Mouse (Mus musculus): ENCODE data around the gene Gm49380. TPM values are rescaled to one million over a fixed set of nuclear protein-coding genes. Genes with fewer than 3 reads are reported as not detected.
A peak's percentile ranks its signal among the peaks of the same experiment; 100 is the strongest.

Gene Gm49380
- total RNA-seq (2022), result under 1 TPM; 0.11 to 0.47 (median 0.30) TPM

- DNase-seq (ENCODE audit: low spot score), result peak; percentile 98
Observed at GRCm38 (mm10) chr9:44113105-44113789, at the start of gene Gm49380, which contains the start of gene Rnf26. Gene Gm49380, minus strand, starts transcription at chr9:44113500. Gene Rnf26, minus strand, starts transcription at chr9:44113517.

DNA sequence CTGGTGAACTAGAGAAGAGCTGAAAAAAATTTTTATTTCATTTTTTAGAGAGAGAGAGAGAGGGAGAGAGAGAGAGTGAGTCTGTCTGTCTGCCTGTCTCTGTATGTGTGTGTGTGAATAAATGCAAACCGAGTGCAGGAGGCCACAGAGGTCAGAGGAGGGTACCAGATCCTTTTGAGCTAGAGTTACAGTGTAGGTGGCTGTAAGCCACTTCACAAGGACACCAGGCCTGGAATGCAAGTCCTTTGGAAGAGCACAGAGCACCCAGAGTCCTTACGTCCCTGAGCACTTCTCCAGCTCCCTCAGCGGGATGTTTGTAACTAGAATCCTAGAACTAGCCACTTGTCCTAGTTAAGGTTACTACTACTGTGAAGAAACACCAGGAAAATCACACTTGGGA lies 46.6 kb upstream of the Gm49380 start:
- DNase-seq (ENCODE audit: low spot score), result no peak

- DNase-seq (ENCODE audit: low spot score), result no peak
Observed at GRCm38 (mm10) chr9:44147290-44147689, 34.0 kb upstream of the Gm49380 start.

DNA sequence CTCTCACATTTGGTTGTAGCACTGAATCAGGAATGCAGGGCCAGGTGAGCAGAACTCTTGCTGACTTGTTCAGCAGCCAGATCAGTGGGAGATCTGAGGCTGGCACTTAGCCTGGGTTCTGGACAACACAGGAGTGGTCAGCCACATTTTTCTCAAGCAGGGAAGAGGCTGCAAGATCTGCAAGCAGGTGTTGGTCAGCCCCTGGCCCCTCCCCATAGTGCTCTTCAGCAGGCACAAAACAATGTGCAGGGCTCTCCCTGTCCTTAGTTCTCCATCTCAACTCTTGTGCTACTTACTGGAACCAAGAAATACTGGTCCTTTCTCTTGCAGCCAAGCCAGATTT lies 31.4 kb upstream of the Gm49380 start:
- DNase-seq (ENCODE audit: low spot score), result no peak

GRCm38 (mm10) chr9:44144023-44144717 lies 30.9 kb upstream of the Gm49380 start:
- DNase-seq (ENCODE audit: low spot score), result no peak

DNA sequence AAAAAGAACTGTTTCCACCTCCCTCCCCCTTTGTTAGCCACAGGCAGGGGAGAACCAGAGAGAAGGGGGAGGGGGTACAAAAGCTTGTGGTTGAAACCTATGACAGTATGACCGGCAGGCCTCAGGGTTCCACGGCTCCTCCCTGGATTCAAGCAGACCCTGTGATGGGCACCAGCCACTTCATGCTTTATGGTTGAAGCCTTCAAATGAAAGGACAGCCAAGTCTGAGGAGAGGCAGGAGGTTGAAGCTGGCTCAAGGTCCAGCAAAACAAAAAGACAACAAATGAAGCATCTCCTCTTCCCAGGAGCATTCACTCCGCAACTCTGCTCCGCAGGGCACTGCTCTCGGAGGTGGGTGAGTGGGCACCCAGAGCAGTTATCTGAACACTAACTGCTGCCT lies 30.1 kb upstream of the Gm49380 start:
- no peak for DNase-seq (ENCODE audit: low spot score)

- no peak for DNase-seq (ENCODE audit: low spot score)
Observed at GRCm38 (mm10) chr9:44141951-44142350, 28.7 kb upstream of the Gm49380 start.

DNA sequence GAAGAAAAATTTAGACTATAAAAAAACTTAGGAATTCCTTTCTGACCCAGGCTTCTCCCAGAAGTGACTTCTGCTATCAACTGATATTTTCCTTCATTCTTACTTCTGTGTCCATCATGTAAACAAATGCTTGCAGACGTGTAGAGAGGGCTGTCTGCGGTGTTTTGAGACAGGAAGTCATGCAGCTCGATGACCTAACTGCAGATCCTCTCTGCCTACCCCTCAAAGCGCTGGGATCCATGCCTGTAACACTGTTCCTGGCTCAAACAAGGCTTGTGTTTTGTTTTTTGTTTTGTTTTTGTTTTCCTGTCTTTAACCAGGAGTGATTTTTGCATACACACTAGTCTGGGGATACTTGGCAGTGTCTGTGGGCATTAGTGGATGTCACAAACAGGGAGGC lies 24.5 kb upstream of the Gm49380 start:
- no peak for DNase-seq (ENCODE audit: low spot score)

DNA sequence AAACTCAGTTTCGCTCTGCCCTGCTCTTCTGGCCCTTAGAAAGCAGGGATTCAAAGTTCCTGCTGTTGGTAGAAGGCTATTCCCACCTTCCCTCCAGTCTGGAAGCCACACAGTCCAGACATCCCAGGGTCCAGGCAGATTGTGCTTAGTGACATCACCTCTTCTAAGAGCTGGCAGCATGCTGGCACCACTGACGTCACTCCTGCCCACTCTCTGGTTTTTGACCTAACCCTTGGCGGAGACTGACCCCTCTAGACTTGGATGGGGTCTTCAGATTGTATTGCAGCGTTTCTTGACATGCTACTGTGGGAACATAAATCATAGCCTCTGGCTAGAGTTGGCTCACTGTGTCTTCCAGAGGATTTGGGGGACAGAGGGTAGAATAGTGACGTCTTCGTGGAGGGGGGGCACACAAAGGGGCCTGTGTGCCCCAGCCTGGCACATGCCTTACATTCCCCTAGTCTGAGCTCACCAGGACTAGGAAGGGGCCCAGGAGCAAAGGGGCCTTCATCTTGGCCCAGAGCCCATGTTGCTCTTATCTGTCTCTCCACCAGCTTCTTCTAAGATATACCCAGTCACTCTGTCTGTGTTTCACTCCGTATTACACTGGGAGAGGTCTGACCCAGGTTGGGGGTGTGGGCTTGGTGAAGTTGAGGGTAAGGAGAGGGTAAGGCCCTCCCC lies 22.6 kb upstream of the Gm49380 start:
- DNase-seq (ENCODE audit: low spot score), result no peak

DNA sequence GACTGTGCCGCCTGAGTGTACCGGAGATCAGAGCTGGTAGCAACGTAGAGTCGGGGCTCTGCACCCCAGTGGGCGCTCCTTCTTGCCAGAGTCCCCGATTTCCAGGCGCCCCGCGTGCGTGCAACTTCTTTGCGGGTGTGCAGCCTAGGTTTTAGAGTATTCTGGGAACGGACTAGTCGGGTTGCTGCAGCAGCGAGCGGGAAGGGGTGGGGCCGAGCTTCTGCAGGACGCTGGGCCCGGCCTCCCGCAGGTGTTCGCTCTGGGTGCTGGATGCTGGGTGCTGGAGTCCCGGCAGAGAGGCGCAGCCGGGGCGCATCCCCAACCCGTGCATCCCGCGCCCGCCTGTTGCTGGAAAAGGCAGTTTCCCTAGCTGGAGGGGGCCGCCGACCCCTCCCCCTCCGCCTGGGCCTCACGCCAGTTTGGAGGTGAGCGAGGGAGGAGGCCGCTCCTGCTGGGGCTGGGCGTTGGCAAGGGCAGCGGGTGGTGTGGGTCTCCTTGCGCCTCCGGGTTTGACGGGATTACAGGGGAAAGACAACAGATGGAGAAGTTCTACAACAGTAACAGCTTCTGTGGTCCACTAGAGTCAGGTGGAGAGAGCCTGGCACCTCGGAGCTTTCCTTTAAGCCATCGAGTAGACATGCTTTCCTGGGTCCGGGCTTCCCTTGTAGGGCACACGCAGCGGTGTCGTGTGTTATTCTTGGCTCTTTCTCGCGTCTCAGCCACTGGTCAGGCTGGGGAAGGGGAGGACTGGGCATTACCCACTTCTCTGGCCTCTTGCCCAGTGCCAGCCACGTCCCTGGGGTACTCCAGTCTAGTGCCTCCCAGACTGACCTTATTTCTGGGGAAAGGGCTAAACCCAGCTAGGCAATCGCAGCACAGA lies 21.8 kb upstream of the Gm49380 start:
- peak; percentile 45 for DNase-seq (ENCODE audit: low spot score)

DNA sequence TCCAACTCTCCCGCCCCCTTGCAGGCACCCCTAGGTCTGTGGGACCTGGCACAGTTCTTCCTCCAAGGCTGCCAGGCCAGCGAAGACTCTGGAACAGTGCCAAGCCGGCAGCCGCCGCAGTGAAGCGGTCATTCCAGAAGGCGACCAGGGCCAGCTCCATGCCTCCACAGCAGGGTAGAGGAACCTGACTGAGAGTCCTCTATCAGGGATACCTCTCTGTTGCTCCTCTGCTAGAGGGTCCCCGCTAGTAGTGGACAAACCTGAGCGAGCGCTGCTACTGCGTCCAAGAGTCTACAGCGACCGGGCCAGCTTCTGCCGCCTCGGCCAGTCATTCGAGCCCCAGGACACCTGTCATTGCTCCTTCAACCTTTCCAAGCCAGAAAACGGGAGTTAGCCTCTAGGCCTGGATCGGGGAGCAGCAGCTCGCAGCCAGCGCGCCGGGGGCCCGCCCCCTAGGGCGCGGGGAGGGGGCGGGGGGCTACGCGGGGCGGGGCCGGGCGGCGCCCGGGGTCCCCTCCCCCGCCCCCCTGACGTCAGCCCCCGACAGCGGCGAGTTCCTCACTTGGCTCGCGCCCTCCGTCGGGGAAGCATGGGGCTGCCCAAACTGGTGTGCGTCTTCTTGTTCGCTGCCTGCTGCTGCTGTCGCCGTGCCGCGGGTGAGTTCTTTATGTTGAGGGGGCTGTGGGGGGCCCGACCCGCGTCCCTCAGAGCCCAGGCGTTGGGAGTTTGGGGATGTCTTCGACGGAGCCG lies 21.0 kb upstream of the Gm49380 start, which contains the start of gene Mcam:
TSS of gene Mcam (plus strand) at position 369 of the 750 bp plus-strand sequence.
- peak; percentile 40 for DNase-seq (ENCODE audit: low spot score)

- DNase-seq (ENCODE audit: low spot score), result no peak
Observed at GRCm38 (mm10) chr9:44133287-44133686, 20.0 kb upstream of the Gm49380 start.

GRCm38 (mm10) chr9:44132200-44132599 lies 18.9 kb upstream of the Gm49380 start:
- no peak for DNase-seq (ENCODE audit: low spot score)

DNA sequence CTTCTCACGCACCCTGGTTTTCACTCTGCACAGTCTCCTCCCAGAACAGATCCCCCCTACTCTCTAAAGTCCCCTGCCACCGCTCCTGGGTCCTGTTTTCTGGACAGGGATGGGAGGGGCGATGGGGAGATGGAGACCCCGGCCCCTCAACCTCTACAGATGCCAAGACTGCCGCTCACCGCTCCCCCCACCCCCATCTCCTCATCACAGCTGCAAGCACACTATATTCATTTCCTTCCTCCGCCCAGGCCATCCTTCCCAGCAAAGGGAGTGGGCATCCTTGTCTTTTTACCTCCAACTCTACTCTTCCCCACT lies 17.9 kb upstream of the Gm49380 start:
- DNase-seq (ENCODE audit: low spot score), result no peak

GRCm38 (mm10) chr9:44130581-44131275 lies 17.4 kb upstream of the Gm49380 start:
- peak; percentile 49 for DNase-seq (ENCODE audit: low spot score)

- DNase-seq (ENCODE audit: low spot score), result peak; percentile 92
Observed at GRCm38 (mm10) chr9:44130034-44130433, 16.7 kb upstream of the Gm49380 start.

GRCm38 (mm10) chr9:44129633-44130032 lies 16.3 kb upstream of the Gm49380 start:
- DNase-seq (ENCODE audit: low spot score), result no peak

- no peak for DNase-seq (ENCODE audit: low spot score)
Observed at GRCm38 (mm10) chr9:44127351-44127801, 14.1 kb upstream of the Gm49380 start.

DNA sequence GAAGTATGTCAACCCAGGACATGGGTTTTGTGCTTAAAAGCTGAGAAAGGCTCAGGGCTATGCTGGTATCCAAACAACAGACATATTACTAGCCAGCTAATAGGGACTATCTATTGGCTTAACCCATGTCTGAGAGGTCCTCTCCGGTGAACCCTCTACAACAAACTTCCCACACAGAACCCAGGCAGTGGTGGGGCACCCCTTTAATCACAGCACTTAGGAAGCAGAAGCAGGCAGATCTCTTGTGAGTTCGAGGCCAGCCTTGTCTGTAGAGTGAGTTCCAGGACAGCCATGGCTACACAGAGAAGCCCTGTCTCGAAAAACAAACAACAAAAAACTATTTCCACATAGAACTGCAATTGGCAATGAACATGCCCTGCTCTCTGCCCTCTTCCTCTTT lies 13.4 kb upstream of the Gm49380 start:
- DNase-seq (ENCODE audit: low spot score), result no peak
